Mouse (Mus musculus) hindbrain, postnatal 0 days (tissue): ENCODE measurements at regions not wholly inside any gene's neighbourhood (a gene's known extent, or its start where the extent isn't known, plus 50 kb on each side); places are given as distances from the start of the nearest gene placed in this dataset.
A peak's percentile ranks its signal among the peaks of the same experiment; 100 is the strongest.

Source experiments
- ATAC-seq: fragments of 200-750 bp; cut with Nextera tagmentation; 2 replicates; pipeline ENCODE4 v1.8.0; 2017; ENCODE audit warnings: mild to moderate bottlenecking, moderate TSS enrichment, moderate library complexity
- DNase-seq: peaks from one replicate; pipeline ENCODE4 v3.0.0-alpha.2; 2015; ENCODE audit warnings: low spot score
- H3K27ac ChIP-seq: fragments of 300-500 bp; sonication (generic); 2 replicates; pipeline ENCODE4 v1.5.1; 2014; ENCODE audit warnings: mild to moderate bottlenecking
- H3K27me3 ChIP-seq: fragments of 300-500 bp; sonication (generic); 2 replicates; pipeline ENCODE4 v1.6.1; 2014; ENCODE audit warnings: low read length, mixed read lengths; ENCODE audit not compliant: insufficient read depth
- H3K36me3 ChIP-seq: fragments of 300-500 bp; sonication (generic); 2 replicates; pipeline ENCODE4 v1.6.1; 2014; ENCODE audit warnings: low read length, mixed read lengths; ENCODE audit not compliant: insufficient read depth
- H3K4me1 ChIP-seq: fragments of 300-500 bp; sonication (generic); 2 replicates; pipeline ENCODE4 v1.6.1; 2014; ENCODE audit warnings: antibody characterized with exemption, low read length, mixed read lengths; ENCODE audit not compliant: insufficient read depth
- H3K4me2 ChIP-seq: fragments of 300-500 bp; sonication (generic); 2 replicates; pipeline ENCODE4 v1.6.1; 2014; ENCODE audit warnings: low read depth, mild to moderate bottlenecking, low read length, moderate library complexity, mixed read lengths
- H3K4me3 ChIP-seq: fragments of 300-500 bp; sonication (generic); 2 replicates; pipeline ENCODE4 v1.5.1; 2014; ENCODE audit warnings: low read length
- H3K9ac ChIP-seq: fragments of 300-500 bp; sonication (generic); replicated peaks from 2 replicates; pipeline ENCODE4 v1.6.1; 2014; ENCODE audit warnings: mild to moderate bottlenecking, low read length, moderate library complexity, mixed read lengths
- H3K9me3 ChIP-seq: fragments of 300-500 bp; sonication (generic); 2 replicates; pipeline ENCODE4 v1.6.1; 2016; ENCODE audit warnings: low read length, mixed read lengths
- CTCF ChIP-seq: IDR thresholded peaks from 2 replicates; pipeline ENCODE4 v1.5.1; 2016; ENCODE audit warnings: antibody characterized with exemption, control low read depth, low read depth
- WGBS: fragments of 180-500 bp; shearing (Covaris S2); extraction: QIAGEN DNeasy Blood & Tissue Kit; methylation state at CpG from one replicate; pipeline ENCODE4 v1.1.7; 2014; 5-methylcytosine and 5-hydroxymethylcytosine counted together

DNA sequence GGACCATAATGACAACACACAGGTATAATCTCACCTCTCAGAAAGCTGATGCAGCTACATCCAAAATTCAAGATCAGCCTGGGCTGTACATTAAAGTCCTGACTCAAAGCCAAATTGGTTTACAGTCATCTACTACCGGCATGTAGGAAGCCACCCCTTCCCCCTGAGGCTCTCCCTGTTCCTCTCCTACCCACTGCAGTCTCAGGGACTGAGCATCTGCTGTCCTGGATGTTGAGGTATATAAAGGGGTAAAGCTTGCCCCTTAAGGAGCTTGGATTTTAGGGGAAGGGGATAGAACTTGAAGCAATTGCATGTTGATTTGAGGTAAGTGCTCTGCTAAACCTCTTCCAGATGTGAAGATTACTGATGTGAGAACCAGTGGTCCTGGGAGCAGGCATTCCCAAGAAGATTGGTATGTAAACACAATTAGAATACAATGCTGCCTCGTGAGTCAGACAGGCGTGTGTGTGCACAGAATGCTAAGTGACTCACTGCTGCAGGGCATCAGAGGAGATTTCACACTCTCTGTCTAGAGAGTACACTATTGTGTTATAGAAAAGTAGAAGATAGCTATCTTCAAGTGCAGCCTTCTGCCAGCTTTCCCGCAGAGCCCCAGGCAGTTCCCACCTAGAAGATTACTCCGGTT is 111.7 kb upstream of the Cachd1 start:
- no peaks in the 10 kb centered on the region for H3K9me3 ChIP-seq
- ATAC-seq (peak; percentile 62; the same call in 1 of the 2 replicates), DNase-seq (peak; percentile 54)
- TF ChIP-seq CTCF = no peak
- H3K4me2 ChIP-seq = no peak overlapping the region
- no peaks in the 10 kb centered on the region for H3K36me3 ChIP-seq
- WGBS = 21% methylated on average over 5 of the region's 5 CpGs
- no peak overlapping the region for H3K27ac ChIP-seq
- no peak overlapping the region for H3K4me3 ChIP-seq
- H3K4me1 ChIP-seq = no peaks in the 10 kb centered on the region; the same call in 1 of the 2 replicates
- H3K27me3 ChIP-seq = no peaks in the 10 kb centered on the region
- no peak overlapping the region for H3K9ac ChIP-seq

DNA sequence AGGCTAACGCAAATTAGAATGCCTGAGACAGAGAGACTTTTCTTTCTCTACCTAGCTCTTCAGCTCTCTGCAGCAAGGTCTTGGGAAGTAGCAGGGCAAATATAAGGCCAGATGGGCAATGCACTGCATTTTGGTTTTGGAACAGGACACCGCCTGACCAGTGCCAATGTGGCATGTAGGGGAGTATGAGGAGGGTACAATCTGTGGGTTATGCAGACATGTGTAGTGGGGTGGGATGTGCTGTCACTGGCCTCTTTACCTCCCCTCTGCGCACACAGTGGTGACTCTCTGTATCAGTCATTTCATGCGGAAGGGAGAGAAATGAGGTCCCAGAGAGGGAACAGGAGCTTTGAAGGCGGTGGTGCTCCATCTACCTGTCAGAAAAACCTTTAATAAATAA is 105.9 kb upstream of the Cachd1 start:
- ATAC-seq (peak; percentile 59; the same call in 1 of the 2 replicates), DNase-seq (peak; percentile 8)
- no peaks in the 10 kb centered on the region for H3K36me3 ChIP-seq
- H3K4me3 ChIP-seq = no peak overlapping the region
- H3K4me2 ChIP-seq = no peak overlapping the region
- no peak for TF ChIP-seq CTCF
- H3K4me1 ChIP-seq = no peaks in the 10 kb centered on the region
- H3K27me3 ChIP-seq = no peaks in the 10 kb centered on the region
- no peak overlapping the region for H3K27ac ChIP-seq
- no peaks in the 10 kb centered on the region for H3K9me3 ChIP-seq
- WGBS = 63% methylated on average over 5 of the region's 5 CpGs
- H3K9ac ChIP-seq = no peak overlapping the region

DNA sequence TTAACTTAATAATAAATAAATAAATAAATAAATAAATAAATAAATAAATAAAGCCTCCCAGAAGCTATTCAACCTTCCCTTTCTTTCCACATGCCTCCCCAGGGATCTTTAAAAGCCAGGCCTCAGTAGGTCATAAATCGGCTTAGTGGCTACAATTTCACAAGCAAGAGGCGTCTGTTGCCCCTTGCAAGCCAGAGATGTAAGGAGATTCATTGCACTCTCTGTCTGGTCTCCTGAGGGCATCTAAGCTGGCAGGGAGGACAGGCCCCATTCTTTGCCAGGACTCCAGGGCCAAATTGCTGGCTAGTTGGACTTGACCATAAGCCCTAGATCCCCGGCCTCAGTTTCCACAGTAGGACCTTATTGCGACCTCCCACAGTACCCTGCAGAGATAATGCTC is 101.6 kb upstream of the Cachd1 start:
- Histone ChIP-seq H3K4me1 (no peaks in the 10 kb centered on the region), H3K9ac (no peak overlapping the region), H3K4me2 (no peak overlapping the region), H3K9me3 (no peaks in the 10 kb centered on the region), H3K4me3 (no peak overlapping the region), H3K27ac (no peak overlapping the region), H3K27me3 (no peaks in the 10 kb centered on the region), H3K36me3 (no peaks in the 10 kb centered on the region)
- ATAC-seq (no peak), DNase-seq (no peak)
- WGBS = 73% methylated on average over 4 of the region's 4 CpGs
- TF ChIP-seq CTCF = no peak

GRCm38 (mm10) chr4:100683757-100684156 is 92.7 kb upstream of the Cachd1 start:
- Histone ChIP-seq H3K9me3 (no peaks in the 10 kb centered on the region), H3K27me3 (no peaks in the 10 kb centered on the region), H3K4me2 (no peak overlapping the region), H3K9ac (no peak overlapping the region), H3K27ac (no peak overlapping the region), H3K4me1 (no peaks in the 10 kb centered on the region), H3K36me3 (no peaks in the 10 kb centered on the region), H3K4me3 (no peak overlapping the region)
- DNase-seq = peak; percentile 51
- TF ChIP-seq CTCF = no peak
- 24% methylated on average over 7 of the region's 7 CpGs for whole genome bisulfite sequencing
- peak; percentile 70 for ATAC-seq

DNA sequence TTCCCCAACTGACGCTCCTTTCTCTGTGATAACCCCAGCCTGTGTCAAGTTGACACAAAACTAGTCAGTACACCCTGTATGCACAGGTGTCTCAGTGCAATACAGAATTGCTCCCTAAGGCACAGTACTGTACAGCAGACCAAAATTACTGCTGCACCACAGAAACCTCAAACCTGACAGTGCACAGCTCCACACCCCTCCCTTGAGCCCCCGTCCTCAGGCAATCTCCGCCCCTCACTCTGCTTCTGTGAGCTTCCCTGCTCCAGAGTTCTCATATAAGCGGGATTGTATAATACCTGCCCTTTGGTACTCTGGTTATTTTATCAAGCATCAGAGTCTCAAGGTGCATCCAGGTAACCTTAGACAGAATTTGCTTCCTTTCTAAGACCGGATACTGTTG is 76.5 kb upstream of the Cachd1 start:
- 76% methylated on average over 5 of the region's 5 CpGs for WGBS
- Histone ChIP-seq H3K36me3 (no peaks in the 10 kb centered on the region), H3K27me3 (no peaks in the 10 kb centered on the region), H3K27ac (peak overlapping the region; percentile 54), H3K4me2 (no peak overlapping the region; the same call in 1 of the 2 replicates), H3K9me3 (no peaks in the 10 kb centered on the region), H3K4me1 (no peaks in the 10 kb centered on the region), H3K9ac (no peak overlapping the region), H3K4me3 (no peak overlapping the region)
- ATAC-seq = 0 out of 2 replicates have a peak, but pooled peaks have one; percentile 38
- no peak for TF ChIP-seq CTCF
- DNase-seq = no peak

DNA sequence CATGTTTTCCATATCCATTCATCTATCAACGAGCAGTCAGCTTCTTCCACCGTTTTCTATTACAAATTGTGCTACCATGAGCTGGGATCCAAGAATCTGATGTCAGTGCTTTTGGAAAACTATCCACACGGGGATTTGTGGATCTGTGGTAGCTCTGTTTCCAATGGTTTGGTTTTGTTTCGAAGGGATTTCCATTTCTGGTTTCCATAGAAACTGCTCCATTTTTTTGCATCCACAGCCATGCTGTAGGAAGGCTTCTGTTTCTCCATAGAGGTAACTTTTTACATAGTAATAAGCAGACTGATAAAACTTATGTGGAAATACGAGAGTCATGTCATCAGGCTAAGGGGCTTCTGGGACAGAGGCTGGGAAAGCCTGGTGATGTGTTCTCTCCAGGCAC is 76.1 kb upstream of the Cachd1 start:
- WGBS = 60% methylated on average over 5 of the region's 5 CpGs
- DNase-seq = peak; percentile 48
- no peak overlapping the region for H3K4me3 ChIP-seq
- no peaks in the 10 kb centered on the region for H3K4me1 ChIP-seq
- peak; percentile 40; the same call in 1 of the 2 replicates for ATAC-seq
- H3K9me3 ChIP-seq = no peaks in the 10 kb centered on the region
- TF ChIP-seq CTCF = no peak
- H3K9ac ChIP-seq = no peak overlapping the region
- no peaks in the 10 kb centered on the region for H3K36me3 ChIP-seq
- H3K27me3 ChIP-seq = no peaks in the 10 kb centered on the region
- peak overlapping the region; percentile 54 for H3K27ac ChIP-seq
- H3K4me2 ChIP-seq = no peak overlapping the region; the same call in 1 of the 2 replicates

- H3K4me2 ChIP-seq = no peak overlapping the region
- no peak overlapping the region for H3K27ac ChIP-seq
- no peaks in the 10 kb centered on the region for H3K9me3 ChIP-seq
- 28% methylated on average over 6 of the region's 6 CpGs for WGBS
- DNase-seq (no peak), ATAC-seq (no peak)
- TF ChIP-seq CTCF = no peak
- H3K4me1 ChIP-seq = no peaks in the 10 kb centered on the region
- H3K36me3 ChIP-seq = no peaks in the 10 kb centered on the region
- no peaks in the 10 kb centered on the region for H3K27me3 ChIP-seq
- no peak overlapping the region for H3K9ac ChIP-seq
- no peak overlapping the region for H3K4me3 ChIP-seq
Observed at GRCm38 (mm10) chr4:100705960-100706359, 70.5 kb upstream of the Cachd1 start.
